Mouse (Mus musculus) kidney, adult 9 months (tissue): ENCODE data around the gene Tenm2.

Source experiments
- DNase-seq: peaks from one replicate; pipeline ENCODE4 v3.0.0; 2022

Tenm2 gene

GRCm38 (mm10) chr11:36254019-36254418, 981.7 kb downstream of the Tenm2 start:
- DNase-seq, result no peak

- DNase-seq, result no peak
These were observed 985.7 kb downstream of the Tenm2 start for GRCm38 (mm10) chr11:36250111-36250510.

- peak; percentile 12 for DNase-seq
These were observed 989.6 kb downstream of the Tenm2 start for GRCm38 (mm10) chr11:36246152-36246551.

- no peak for DNase-seq
These were observed 991.3 kb downstream of the Tenm2 start for GRCm38 (mm10) chr11:36244491-36244882.

- no peak for DNase-seq
These were observed 991.8 kb downstream of the Tenm2 start for GRCm38 (mm10) chr11:36243747-36244490.

GRCm38 (mm10) chr11:36238890-36239289, 996.9 kb downstream of the Tenm2 start:
- DNase-seq, result no peak

GRCm38 (mm10) chr11:36228654-36229053, 1007.1 kb downstream of the Tenm2 start:
- no peak for DNase-seq

GRCm38 (mm10) chr11:36228196-36228595, 1007.6 kb downstream of the Tenm2 start:
- DNase-seq, result no peak

GRCm38 (mm10) chr11:36226061-36226460, 1009.7 kb downstream of the Tenm2 start:
- no peak for DNase-seq

GRCm38 (mm10) chr11:36223716-36224439, 1011.9 kb downstream of the Tenm2 start:
- DNase-seq, result no peak

GRCm38 (mm10) chr11:36222071-36222470, 1013.7 kb downstream of the Tenm2 start:
- no peak for DNase-seq

- peak; percentile 82 for DNase-seq
These were observed 1014.3 kb downstream of the Tenm2 start for GRCm38 (mm10) chr11:36221271-36221975.

- peak; percentile 16 for DNase-seq
These were observed 1015.1 kb downstream of the Tenm2 start for GRCm38 (mm10) chr11:36220651-36221050.

- no peak for DNase-seq
These were observed 1016.2 kb downstream of the Tenm2 start for GRCm38 (mm10) chr11:36219586-36219985.

GRCm38 (mm10) chr11:36214589-36214988, 1021.2 kb downstream of the Tenm2 start:
- no peak for DNase-seq

GRCm38 (mm10) chr11:36204381-36204780, 1031.4 kb downstream of the Tenm2 start:
- no peak for DNase-seq

- no peak for DNase-seq
These were observed 1031.9 kb downstream of the Tenm2 start for GRCm38 (mm10) chr11:36203896-36204295.

- DNase-seq, result no peak
These were observed 1041.4 kb downstream of the Tenm2 start for GRCm38 (mm10) chr11:36194348-36194747.

- DNase-seq, result no peak
These were observed 1059.7 kb downstream of the Tenm2 start for GRCm38 (mm10) chr11:36176106-36176505.

- DNase-seq, result no peak
These were observed 1062.6 kb downstream of the Tenm2 start for GRCm38 (mm10) chr11:36173076-36173690.

GRCm38 (mm10) chr11:36172520-36172919, 1063.2 kb downstream of the Tenm2 start:
- no peak for DNase-seq

GRCm38 (mm10) chr11:36171991-36172390, 1063.8 kb downstream of the Tenm2 start:
- DNase-seq, result no peak

- DNase-seq, result no peak
These were observed 1064.5 kb downstream of the Tenm2 start for GRCm38 (mm10) chr11:36171221-36171620.
